Comparison of ENCODE assay signal across 21 mouse cellular contexts in the genomic region with DNA sequence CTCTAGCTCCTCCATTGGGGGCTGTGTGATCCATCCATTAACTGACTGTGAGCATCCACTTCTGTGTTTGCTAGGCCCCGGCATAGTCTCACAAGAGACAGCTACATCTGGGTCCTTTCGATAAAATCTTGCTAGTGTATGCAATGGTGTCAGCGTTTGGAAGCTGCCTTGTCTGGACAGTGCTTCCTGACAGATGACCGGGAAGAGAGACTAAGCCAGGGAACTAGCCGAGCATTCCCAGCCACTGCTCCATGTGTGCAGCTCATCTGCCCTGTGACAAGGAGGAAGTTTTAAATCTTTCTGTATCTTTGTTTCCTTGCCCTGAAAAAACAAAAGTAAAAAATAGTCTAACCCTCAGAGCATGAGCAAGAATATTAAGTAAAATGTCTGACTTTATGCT. TPM values are rescaled to one million over a fixed set of nuclear protein-coding genes. Genes with fewer than 3 reads are reported as not detected.
"Had no signal": no experiment of that assay in that cellular context is flagged by ENCODE, and none has a peak within 500 bp of the region (broad histone marks: within the 10 kb centered on the region; RNA-seq: fewer than 3 reads in every experiment).

No protein-coding gene starts in this region.

RNA-seq across cellular contexts. Expression of gene Xirp2, which starts 24.2 kb away (rescaled TPM):
- polyA plus RNA-seq: hindbrain, embryonic 10.5 days; hindbrain, embryonic 12.5 days; hindbrain, embryonic 14.5 days; hindbrain, embryonic 16.5 days; inflammation-experienced regulatory T-cells, adult 6 months; intestine, embryonic 15.5 days; intestine, postnatal 0 days; kidney, embryonic 14.5 days; large intestine, adult 2 months; limb, embryonic 11.5 days; limb, embryonic 13.5 days; liver, adult 2 months; liver, embryonic 12.5 days; liver, embryonic 14.5 days had no signal

RNA-seq across cellular contexts. Expression of gene Gm26727, which starts 37.0 kb away (rescaled TPM):
- polyA plus RNA-seq: frontal cortex, adult 2 months; heart, embryonic 10.5 days; heart, embryonic 12.5 days; heart, embryonic 14.5 days; heart, embryonic 16.5 days; hindbrain, embryonic 10.5 days; hindbrain, embryonic 12.5 days; hindbrain, embryonic 14.5 days; hindbrain, embryonic 16.5 days; inflammation-experienced regulatory T-cells, adult 6 months; intestine, embryonic 15.5 days; intestine, postnatal 0 days; kidney, embryonic 14.5 days; large intestine, adult 2 months; limb, embryonic 11.5 days; limb, embryonic 13.5 days; limb, embryonic 15.5 days; liver, adult 2 months; liver, embryonic 12.5 days; liver, embryonic 14.5 days; liver, embryonic 16.5 days had no signal

RNA-seq across cellular contexts. Expression of gene Gm21830, which starts 56.5 kb away (rescaled TPM):
- polyA plus RNA-seq: frontal cortex, adult 2 months; heart, embryonic 10.5 days; heart, embryonic 12.5 days; heart, embryonic 14.5 days; heart, embryonic 16.5 days; hindbrain, embryonic 10.5 days; hindbrain, embryonic 12.5 days; hindbrain, embryonic 14.5 days; hindbrain, embryonic 16.5 days; inflammation-experienced regulatory T-cells, adult 6 months; intestine, embryonic 15.5 days; intestine, postnatal 0 days; kidney, embryonic 14.5 days; large intestine, adult 2 months; limb, embryonic 11.5 days; limb, embryonic 13.5 days; limb, embryonic 15.5 days; liver, adult 2 months; liver, embryonic 12.5 days; liver, embryonic 14.5 days; liver, embryonic 16.5 days had no signal
